Mouse (Mus musculus): ENCODE data around the gene Commd1.

Commd1 gene

GRCm38 (mm10) chr11:22883676-22884075 lies 98.5 kb downstream of the Commd1 start:
- no peak for DNase-seq

- no peak for DNase-seq
Observed at GRCm38 (mm10) chr11:22882926-22883325, 99.3 kb downstream of the Commd1 start.

- no peak for DNase-seq
Observed at GRCm38 (mm10) chr11:22880383-22881172, 101.6 kb downstream of the Commd1 start.

- DNase-seq: no peak
Observed at GRCm38 (mm10) chr11:22879645-22880044, 102.5 kb downstream of the Commd1 start.

- DNase-seq: no peak
Observed at GRCm38 (mm10) chr11:22876680-22877330, 105.4 kb downstream of the Commd1 start.

- DNase-seq: no peak
Observed at GRCm38 (mm10) chr11:22875279-22875678, 106.9 kb downstream of the Commd1 start.

GRCm38 (mm10) chr11:22874747-22875146 lies 107.4 kb downstream of the Commd1 start:
- DNase-seq: no peak

- DNase-seq: no peak
Observed at GRCm38 (mm10) chr11:22873383-22873782, 108.8 kb downstream of the Commd1 start.

- DNase-seq: no peak
Observed at GRCm38 (mm10) chr11:22872307-22872680, 109.9 kb downstream of the Commd1 start.

GRCm38 (mm10) chr11:22871628-22872306 lies 110.4 kb downstream of the Commd1 start:
- DNase-seq: peak; percentile 48

- DNase-seq: no peak
Observed at GRCm38 (mm10) chr11:22868582-22868981, 113.6 kb downstream of the Commd1 start.

- DNase-seq: no peak
Observed at GRCm38 (mm10) chr11:22867691-22868090, 114.5 kb downstream of the Commd1 start.

- no peak for DNase-seq
Observed at GRCm38 (mm10) chr11:22865635-22866246, 116.4 kb downstream of the Commd1 start.

- DNase-seq: no peak
Observed at GRCm38 (mm10) chr11:22864305-22865060, 117.7 kb downstream of the Commd1 start.

- DNase-seq: no peak
Observed at GRCm38 (mm10) chr11:22863581-22863980, 118.6 kb downstream of the Commd1 start.

GRCm38 (mm10) chr11:22861315-22861714 lies 120.9 kb downstream of the Commd1 start:
- no peak for DNase-seq

- DNase-seq: peak; percentile 74
Observed at GRCm38 (mm10) chr11:22860335-22861227, 121.6 kb downstream of the Commd1 start, which contains the start of gene B3gnt2. Gene B3gnt2, minus strand, starts transcription at chr11:22860961.

GRCm38 (mm10) chr11:22859633-22860334 lies 122.4 kb downstream of the Commd1 start:
- peak; percentile 91 for DNase-seq

- DNase-seq: no peak
Observed at GRCm38 (mm10) chr11:22859301-22859632, 122.9 kb downstream of the Commd1 start.

GRCm38 (mm10) chr11:22858441-22859300 lies 123.5 kb downstream of the Commd1 start:
- DNase-seq: peak; percentile 59

Data from thymus, postnatal 14 days (tissue).